Mouse (Mus musculus): ENCODE data around the gene Prrg3.
"Not testable (repeated sequence)": the region's sequence is repeated elsewhere in the genome, so short reads cannot be mapped to it uniquely, and the experiment has no call there.

Prrg3 gene

DNA sequence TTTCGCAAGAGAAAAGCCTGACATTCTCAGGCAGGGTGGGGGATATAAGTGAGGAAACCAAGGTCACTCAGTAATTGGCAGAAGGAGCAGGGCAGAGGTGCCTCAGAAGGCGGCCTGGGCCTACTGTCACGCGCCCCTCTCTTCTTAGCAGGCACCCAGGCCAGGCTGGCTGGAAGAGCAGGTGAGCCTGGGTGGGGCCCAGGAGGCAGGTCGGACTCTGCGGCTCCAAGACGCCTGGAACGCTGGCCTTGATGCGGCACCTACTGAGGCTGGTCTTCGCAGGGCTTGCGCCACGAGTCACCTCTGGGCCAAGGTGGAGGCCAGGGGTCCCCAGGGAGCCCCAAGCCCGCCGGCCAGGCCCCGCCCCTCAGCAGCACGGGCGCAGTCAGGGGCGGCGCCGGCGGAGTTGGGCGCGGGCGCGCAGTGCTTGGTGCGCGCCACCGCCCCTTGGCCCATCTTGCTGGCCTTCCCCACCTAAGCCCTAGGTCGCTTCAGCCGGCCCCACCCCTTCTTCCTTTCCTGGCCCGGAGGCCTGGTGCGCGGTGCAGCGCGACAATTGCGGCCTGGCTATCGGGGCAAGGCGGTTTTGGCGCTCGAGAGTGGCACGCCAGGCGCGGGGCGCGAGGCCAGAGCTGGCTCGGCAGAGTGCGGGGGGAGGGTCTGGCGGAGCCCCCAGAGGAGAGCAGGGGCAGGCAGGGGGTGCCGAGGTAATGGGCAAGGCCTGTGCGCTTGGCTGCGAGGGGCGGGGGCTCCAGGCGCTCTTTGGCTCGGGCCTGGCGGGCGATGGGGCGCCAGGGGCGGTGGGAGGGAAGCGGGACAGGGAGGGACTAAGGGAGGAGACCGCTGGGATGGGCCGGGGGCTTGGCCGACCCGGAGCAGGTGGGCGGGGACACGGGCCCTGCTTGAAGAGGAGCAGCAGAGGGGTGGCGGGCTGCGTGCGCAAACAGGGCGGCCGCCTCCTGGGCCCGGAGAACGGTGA is at the start of gene Prrg3:
Gene Prrg3, plus strand, starts transcription at position 552 of the 979 bp plus-strand sequence.
- no peak for DNase-seq (ENCODE audit: extremely low read depth, insufficient read length, low spot score)

DNA sequence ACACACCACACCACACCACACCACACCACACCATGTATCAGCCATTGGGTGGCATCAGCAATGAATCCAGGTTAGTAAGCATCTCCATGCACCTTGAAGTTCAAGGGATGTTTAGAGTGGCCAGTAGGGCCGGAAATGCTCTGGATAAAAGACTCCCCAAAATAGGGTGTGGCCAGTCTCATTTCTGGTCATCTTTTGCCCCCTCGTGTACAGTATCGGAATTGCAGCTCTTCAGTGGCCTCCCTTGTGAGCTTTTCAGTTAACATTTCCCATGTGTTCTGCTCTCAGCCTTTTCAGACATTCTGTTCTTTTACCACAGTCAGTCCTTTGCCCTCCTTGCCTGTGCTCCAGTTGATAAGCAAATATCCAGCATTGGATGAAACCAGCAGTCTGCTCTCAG is 15.8 kb upstream of the Prrg3 start:
- peak; percentile 6 for DNase-seq (ENCODE audit: extremely low read depth, insufficient read length, low spot score)

- DNase-seq (ENCODE audit: extremely low read depth, insufficient read length, low spot score), result no peak
These were observed 4.1 kb upstream of the Prrg3 start for GRCm38 (mm10) chrX:71958366-71958765.

DNA sequence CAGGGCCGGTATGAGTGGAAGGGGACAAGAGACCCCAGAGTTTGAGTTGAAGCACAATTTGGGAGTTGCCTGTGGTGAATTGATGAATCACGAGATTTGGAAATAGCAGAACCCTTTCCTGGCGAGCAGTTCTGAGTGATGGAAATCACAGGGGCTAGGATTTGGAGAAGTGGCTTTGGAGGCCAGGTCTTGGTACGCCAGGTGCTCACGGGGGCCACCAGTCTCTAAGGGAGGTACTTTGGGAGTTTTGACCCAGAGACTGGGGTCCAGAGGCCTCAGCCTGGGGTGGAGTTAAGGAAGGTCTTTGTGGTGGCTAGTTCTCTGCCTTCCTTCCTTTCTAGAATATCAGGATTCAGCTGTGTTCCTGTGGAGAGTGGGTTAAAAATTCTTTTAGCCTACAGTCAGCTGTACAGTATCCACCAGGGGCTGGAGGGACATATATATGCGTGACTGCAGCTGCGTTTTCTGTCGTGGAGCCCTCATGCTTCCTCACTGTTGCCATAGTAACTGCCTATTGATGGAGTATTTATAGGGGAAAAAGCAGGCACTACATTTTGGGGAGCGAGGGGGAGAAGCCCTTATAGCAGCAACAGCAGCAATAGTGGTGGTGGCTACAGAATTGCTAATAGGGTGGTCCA is 970 bp downstream of the Prrg3 start:
- no peak for DNase-seq (ENCODE audit: extremely low read depth, insufficient read length, low spot score)

- no peak for DNase-seq (ENCODE audit: extremely low read depth, insufficient read length, low spot score)
These were observed 5.8 kb downstream of the Prrg3 start for GRCm38 (mm10) chrX:71968216-71968615.

DNA sequence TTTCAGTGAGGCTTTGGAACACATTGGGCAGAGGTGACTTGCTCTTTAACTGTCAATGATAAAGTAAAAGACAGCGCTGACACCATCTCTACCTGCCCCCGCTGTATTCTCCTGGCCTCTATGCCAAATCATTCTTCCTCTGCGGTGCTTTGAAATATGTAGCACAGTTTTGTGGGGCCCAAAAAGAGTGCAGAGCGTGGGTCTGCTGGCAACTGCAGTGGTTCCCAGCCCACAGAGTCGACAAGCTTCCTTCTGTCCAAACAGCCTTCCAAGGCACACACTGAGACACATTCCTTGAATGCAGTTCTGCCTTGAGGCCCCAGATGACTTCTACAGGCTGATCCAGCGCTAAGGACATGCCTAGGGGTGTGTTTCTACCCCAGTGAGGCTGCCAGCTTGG is 6.4 kb downstream of the Prrg3 start:
- no peak for DNase-seq (ENCODE audit: extremely low read depth, insufficient read length, low spot score)

DNA sequence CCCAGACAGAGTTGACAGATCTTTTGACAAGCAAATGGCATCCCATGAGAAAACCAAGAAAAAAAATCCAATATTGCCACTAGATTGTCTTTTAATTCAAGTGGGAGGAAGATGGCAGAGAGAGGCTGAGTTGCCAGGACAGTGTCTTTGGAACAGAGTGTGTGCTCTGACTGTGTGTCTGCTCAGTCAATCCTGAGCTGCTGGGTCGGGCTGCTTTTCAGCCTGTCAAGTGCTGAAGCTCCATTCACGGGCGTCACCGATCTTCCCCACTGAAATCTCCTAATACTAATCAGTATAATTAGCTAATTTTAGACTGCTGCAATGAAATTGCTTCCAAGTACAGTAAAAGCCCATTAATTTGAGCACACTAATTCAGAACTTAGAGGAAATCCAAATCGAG is 8.9 kb downstream of the Prrg3 start:
- DNase-seq (ENCODE audit: extremely low read depth, insufficient read length, low spot score), result no peak

- no peak for DNase-seq (ENCODE audit: extremely low read depth, insufficient read length, low spot score)
These were observed 10.3 kb downstream of the Prrg3 start, which contains the start of gene Fate1 for GRCm38 (mm10) chrX:71972686-71973085. Gene Fate1, plus strand, starts transcription at chrX:71972986.

GRCm38 (mm10) chrX:71977681-71978080 is 15.3 kb downstream of the Prrg3 start:
- not testable (repeated sequence) for DNase-seq (ENCODE audit: extremely low read depth, insufficient read length, low spot score)

DNA sequence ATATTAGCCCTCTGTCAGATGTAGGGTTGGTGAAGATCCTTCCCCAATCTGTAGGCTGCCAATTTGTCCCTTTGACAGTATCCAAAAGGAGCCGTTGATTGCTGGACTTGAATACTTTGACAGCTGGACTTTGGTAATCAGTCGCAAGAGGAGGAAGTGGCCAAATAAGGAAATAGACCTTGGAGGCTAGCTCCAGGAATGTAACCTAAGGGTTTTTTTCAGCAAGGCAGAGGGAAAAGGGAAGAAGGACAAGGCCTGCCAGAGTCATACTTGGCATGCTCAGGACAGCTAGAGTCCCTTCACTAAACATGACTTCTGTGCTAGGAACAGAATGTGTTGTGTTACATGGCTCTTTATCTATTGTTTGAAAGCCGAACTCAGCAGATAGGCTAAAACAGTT is 18.0 kb downstream of the Prrg3 start:
- DNase-seq (ENCODE audit: extremely low read depth, insufficient read length, low spot score), result no peak

GRCm38 (mm10) chrX:71981322-71981721 is 18.9 kb downstream of the Prrg3 start:
- DNase-seq (ENCODE audit: extremely low read depth, insufficient read length, low spot score), result no peak

DNA sequence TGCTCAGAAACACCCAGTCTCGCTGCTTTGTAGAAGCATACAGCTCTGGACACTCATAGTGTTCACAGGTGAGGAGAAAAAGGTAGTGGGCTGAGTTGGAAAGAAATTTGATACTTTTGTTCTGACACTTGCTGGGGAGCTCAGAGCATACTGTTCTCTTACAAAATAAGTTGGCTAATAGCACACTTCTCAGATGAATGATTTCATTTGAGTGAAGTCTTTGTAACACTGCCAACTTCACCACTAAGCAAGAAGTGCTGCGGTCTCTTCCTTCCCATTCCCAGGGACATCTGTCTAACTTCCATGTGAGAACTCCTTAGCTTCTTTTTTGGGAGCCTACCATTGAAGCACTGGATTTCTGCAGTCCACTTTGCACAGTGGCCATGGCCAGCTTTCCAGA is 20.8 kb downstream of the Prrg3 start:
- DNase-seq (ENCODE audit: extremely low read depth, insufficient read length, low spot score), result no peak

GRCm38 (mm10) chrX:71983775-71984174 is 21.4 kb downstream of the Prrg3 start:
- no peak for DNase-seq (ENCODE audit: extremely low read depth, insufficient read length, low spot score)

- DNase-seq (ENCODE audit: extremely low read depth, insufficient read length, low spot score), result no peak
These were observed 29.1 kb downstream of the Prrg3 start, which contains the start of gene Cnga2 for GRCm38 (mm10) chrX:71991549-71991948. Gene Cnga2, plus strand, starts transcription at chrX:71991849.

- DNase-seq (ENCODE audit: extremely low read depth, insufficient read length, low spot score), result no peak
These were observed 33.5 kb downstream of the Prrg3 start for GRCm38 (mm10) chrX:71995972-71996371.

GRCm38 (mm10) chrX:72009930-72010329 is 47.5 kb downstream of the Prrg3 start:
- DNase-seq (ENCODE audit: extremely low read depth, insufficient read length, low spot score), result no peak

DNA sequence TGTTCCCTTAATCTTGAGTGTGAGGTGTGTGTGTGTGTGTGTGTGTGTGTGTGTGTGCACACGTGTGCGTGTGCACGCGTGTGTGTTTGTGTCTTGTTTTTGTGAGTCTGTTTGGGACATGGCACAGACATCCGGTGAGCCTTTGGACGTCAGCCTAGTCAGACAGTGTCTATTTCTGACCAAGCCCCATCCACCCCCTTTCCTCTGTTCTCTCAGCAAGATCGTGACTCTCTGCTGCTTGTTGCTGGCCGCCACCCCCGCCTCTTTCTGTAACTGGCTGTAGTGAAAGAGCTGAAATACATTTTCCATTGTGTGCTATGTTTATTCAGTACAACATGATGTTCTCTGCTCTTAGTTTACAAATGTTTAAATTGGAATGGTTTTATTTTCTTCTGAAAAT is 49.8 kb downstream of the Prrg3 start:
- DNase-seq (ENCODE audit: extremely low read depth, insufficient read length, low spot score), result no peak

GRCm38 (mm10) chrX:72012804-72013203 is 50.4 kb downstream of the Prrg3 start:
- DNase-seq (ENCODE audit: extremely low read depth, insufficient read length, low spot score), result no peak

GRCm38 (mm10) chrX:72022241-72022640 is 59.8 kb downstream of the Prrg3 start:
- DNase-seq (ENCODE audit: extremely low read depth, insufficient read length, low spot score), result no peak

All from 3134 (cell line).